Mouse (Mus musculus) stomach, postnatal 0 days (tissue): ENCODE measurements around the gene Atp2a2. TPM values are rescaled to one million over a fixed set of nuclear protein-coding genes. Genes with fewer than 3 reads are reported as not detected.
"Not testable (repeated sequence)": the region's sequence is repeated elsewhere in the genome, so short reads cannot be mapped to it uniquely, and the experiment has no call there.

ENCODE experiments used
- ATAC-seq: fragments of 200-750 bp; cut with Nextera tagmentation; 2 replicates; pipeline ENCODE4 v1.8.0; 2017; ENCODE audit not compliant: low FRiP score, low TSS enrichment
- DNase-seq: peaks from one replicate; pipeline ENCODE4 v3.0.0-alpha.2; 2016; ENCODE audit warnings: low spot score
- H3K27ac ChIP-seq: fragments of 300-500 bp; sonication (generic); replicated peaks from 2 replicates; pipeline ENCODE4 v1.5.1; 2014; ENCODE audit warnings: mild to moderate bottlenecking, control low read depth
- H3K27me3 ChIP-seq: fragments of 300-500 bp; sonication (generic); 2 replicates; pipeline ENCODE4 v1.6.1; 2014; ENCODE audit warnings: low read length; ENCODE audit not compliant: control insufficient read depth, insufficient read depth
- H3K36me3 ChIP-seq: fragments of 300-500 bp; sonication (generic); 2 replicates; pipeline ENCODE4 v1.6.1; 2014; ENCODE audit warnings: low read length, mixed read lengths; ENCODE audit not compliant: control insufficient read depth, insufficient read depth
- H3K4me1 ChIP-seq: fragments of 300-500 bp; sonication (generic); replicated peaks from 2 replicates; pipeline ENCODE4 v1.6.1; 2014; ENCODE audit warnings: antibody characterized with exemption; ENCODE audit not compliant: control insufficient read depth, insufficient read depth
- H3K4me2 ChIP-seq: fragments of 300-500 bp; sonication (generic); replicated peaks from 2 replicates; pipeline ENCODE4 v1.6.1; 2014; ENCODE audit warnings: low read depth, mild to moderate bottlenecking, control low read depth, moderate library complexity
- H3K4me3 ChIP-seq: fragments of 300-500 bp; sonication (generic); 2 replicates; pipeline ENCODE4 v1.5.1; 2014; ENCODE audit warnings: low read depth, low read length, control low read depth
- H3K9ac ChIP-seq: fragments of 300-500 bp; sonication (generic); 2 replicates; pipeline ENCODE4 v1.6.1; 2014; ENCODE audit warnings: mild to moderate bottlenecking, low read length, control low read depth, mixed read lengths
- H3K9me3 ChIP-seq: fragments of 300-500 bp; sonication (generic); 2 replicates; pipeline ENCODE4 v1.6.1; 2016; ENCODE audit warnings: low read length; ENCODE audit not compliant: control insufficient read depth
- CTCF ChIP-seq: IDR thresholded peaks from 2 replicates; pipeline ENCODE4 v1.5.1; 2016; ENCODE audit warnings: antibody characterized with exemption, low read depth, mild to moderate bottlenecking, moderate library complexity
- EP300 ChIP-seq: optimal IDR thresholded peaks from 2 replicates; pipeline ENCODE3; 2016; ENCODE audit warnings: antibody characterized with exemption
- WGBS: fragments of 180-500 bp; shearing (Covaris S2); extraction: QIAGEN DNeasy Blood & Tissue Kit; methylation state at CpG from one replicate; pipeline ENCODE4 v1.1.7; 2014; 5-methylcytosine and 5-hydroxymethylcytosine counted together
- polyA plus RNA-seq: library from polyadenylated mRNA; unstranded; fragments of >200 nt; fragmentation: Nextera tagmentation; extraction: Ambion mirVana; gene quantifications from 2 replicates; pipeline ENCODE4 v1.2.1, GENCODE M21; 2015

The Atp2a2 gene
- polyA plus RNA-seq, 1 experiment from 2014 or later, result 24.0 TPM

- no peaks in the 10 kb centered on the region for H3K4me1 ChIP-seq
- TF ChIP-seq EP300, result no peak
- TF ChIP-seq CTCF, result no peak
- no peak overlapping the region for H3K9ac ChIP-seq
- no peak overlapping the region for H3K27ac ChIP-seq
- DNase-seq, result no peak
- no peaks in the 10 kb centered on the region for H3K27me3 ChIP-seq
- H3K9me3 ChIP-seq, result no peaks in the 10 kb centered on the region
- 76% methylated on average over 9 of the region's 9 CpGs for WGBS
- no peak overlapping the region for H3K4me2 ChIP-seq
- H3K4me3 ChIP-seq, result no peak overlapping the region
- no peak for ATAC-seq
- peaks cover 71% of the 10 kb centered on the region for H3K36me3 ChIP-seq
Measured at GRCm38 (mm10) chr5:122461431-122461830, 40.6 kb downstream of the Atp2a2 start.

GRCm38 (mm10) chr5:122460656-122461055 lies 41.4 kb downstream of the Atp2a2 start:
- Histone ChIP-seq H3K27me3 (no peaks in the 10 kb centered on the region), H3K4me2 (no peak overlapping the region), H3K9ac (no peak overlapping the region), H3K27ac (no peak overlapping the region), H3K4me3 (no peak overlapping the region), H3K9me3 (no peaks in the 10 kb centered on the region), H3K36me3 (peaks cover 68% of the 10 kb centered on the region), H3K4me1 (no peaks in the 10 kb centered on the region)
- 78% methylated on average over 11 of the region's 11 CpGs for WGBS
- DNase-seq (no peak), ATAC-seq (no peak)
- TF ChIP-seq EP300 (no peak), CTCF (no peak)

- Histone ChIP-seq H3K9me3 (no peaks in the 10 kb centered on the region), H3K4me2 (no peak overlapping the region), H3K36me3 (peaks cover 71% of the 10 kb centered on the region), H3K4me3 (no peak overlapping the region), H3K9ac (no peak overlapping the region), H3K27ac (no peak overlapping the region), H3K4me1 (no peaks in the 10 kb centered on the region), H3K27me3 (no peaks in the 10 kb centered on the region)
- DNase-seq (no peak), ATAC-seq (no peak)
- TF ChIP-seq EP300, result no peak
- no peak for TF ChIP-seq CTCF
- WGBS, result 93% methylated on average over 5 of the region's 5 CpGs
Measured at GRCm38 (mm10) chr5:122459335-122459734, 42.7 kb downstream of the Atp2a2 start.

- Histone ChIP-seq H3K27me3 (no peaks in the 10 kb centered on the region), H3K4me2 (no peak overlapping the region), H3K9me3 (no peaks in the 10 kb centered on the region), H3K36me3 (peaks cover 62% of the 10 kb centered on the region), H3K4me3 (no peak overlapping the region), H3K4me1 (no peaks in the 10 kb centered on the region), H3K9ac (no peak overlapping the region), H3K27ac (no peak overlapping the region)
- TF ChIP-seq CTCF (no peak), EP300 (no peak)
- 80% methylated on average over 4 of the region's 4 CpGs for WGBS
- ATAC-seq (no peak), DNase-seq (no peak)
Measured at GRCm38 (mm10) chr5:122458066-122458465, 44.0 kb downstream of the Atp2a2 start.

- ATAC-seq, H3K4me2 ChIP-seq, H3K4me1 ChIP-seq, H3K27me3 ChIP-seq, H3K27ac ChIP-seq, H3K4me3 ChIP-seq, DNase-seq, H3K9ac ChIP-seq, H3K9me3 ChIP-seq: not testable (repeated sequence)
- 85% methylated on average over 9 of the region's 9 CpGs for WGBS
- H3K36me3 ChIP-seq, result peaks cover 53% of the 10 kb centered on the region
- peak; percentile 38 for TF ChIP-seq CTCF
Measured at GRCm38 (mm10) chr5:122457054-122457453, 45.0 kb downstream of the Atp2a2 start.

GRCm38 (mm10) chr5:122455584-122455983 lies 46.4 kb downstream of the Atp2a2 start:
- no peak overlapping the region for H3K4me3 ChIP-seq
- H3K27ac ChIP-seq, result 0 out of 2 replicates have a peak overlapping the region, but pooled peaks have one; percentile 13
- no peak for TF ChIP-seq EP300
- TF ChIP-seq CTCF, result no peak
- no peak overlapping the region for H3K9ac ChIP-seq
- no peaks in the 10 kb centered on the region for H3K9me3 ChIP-seq
- 75% methylated on average over 3 of the region's 3 CpGs for WGBS
- H3K4me1 ChIP-seq, result no peaks in the 10 kb centered on the region
- DNase-seq, result no peak
- H3K27me3 ChIP-seq, result no peaks in the 10 kb centered on the region
- H3K36me3 ChIP-seq, result peaks cover 41% of the 10 kb centered on the region
- H3K4me2 ChIP-seq, result no peak overlapping the region
- ATAC-seq, result no peak

GRCm38 (mm10) chr5:122454883-122455282 lies 47.1 kb downstream of the Atp2a2 start:
- Histone ChIP-seq H3K36me3 (peaks cover 37% of the 10 kb centered on the region), H3K9ac (no peak overlapping the region), H3K4me1 (no peaks in the 10 kb centered on the region), H3K9me3 (no peaks in the 10 kb centered on the region), H3K27me3 (no peaks in the 10 kb centered on the region), H3K4me3 (no peak overlapping the region), H3K4me2 (no peak overlapping the region), H3K27ac (no peak overlapping the region)
- DNase-seq, result no peak
- TF ChIP-seq CTCF (no peak), EP300 (no peak)
- WGBS, result 88% methylated on average over 3 of the region's 3 CpGs
- ATAC-seq, result no peak
